Mouse (Mus musculus) urinary bladder, postnatal 10 days (tissue): ENCODE data around the gene Asf1b.
A peak's percentile ranks its signal among the peaks of the same experiment; 100 is the strongest.
"Not testable (repeated sequence)": the region's sequence is repeated elsewhere in the genome, so short reads cannot be mapped to it uniquely, and the experiment has no call there.

Source experiments
- DNase-seq: peaks from one replicate; pipeline ENCODE4 v3.0.0; 2022; ENCODE audit warnings: low spot score

Asf1b gene

GRCm38 (mm10) chr8:83996567-83997505, 41.5 kb downstream of the Asf1b start:
- peak; percentile 66 for DNase-seq

- DNase-seq = no peak
These were observed 42.3 kb downstream of the Asf1b start, which contains the start of gene Samd1 for GRCm38 (mm10) chr8:83997511-83998141. Gene Samd1 (plus strand): TSS chr8:83997672.

DNA sequence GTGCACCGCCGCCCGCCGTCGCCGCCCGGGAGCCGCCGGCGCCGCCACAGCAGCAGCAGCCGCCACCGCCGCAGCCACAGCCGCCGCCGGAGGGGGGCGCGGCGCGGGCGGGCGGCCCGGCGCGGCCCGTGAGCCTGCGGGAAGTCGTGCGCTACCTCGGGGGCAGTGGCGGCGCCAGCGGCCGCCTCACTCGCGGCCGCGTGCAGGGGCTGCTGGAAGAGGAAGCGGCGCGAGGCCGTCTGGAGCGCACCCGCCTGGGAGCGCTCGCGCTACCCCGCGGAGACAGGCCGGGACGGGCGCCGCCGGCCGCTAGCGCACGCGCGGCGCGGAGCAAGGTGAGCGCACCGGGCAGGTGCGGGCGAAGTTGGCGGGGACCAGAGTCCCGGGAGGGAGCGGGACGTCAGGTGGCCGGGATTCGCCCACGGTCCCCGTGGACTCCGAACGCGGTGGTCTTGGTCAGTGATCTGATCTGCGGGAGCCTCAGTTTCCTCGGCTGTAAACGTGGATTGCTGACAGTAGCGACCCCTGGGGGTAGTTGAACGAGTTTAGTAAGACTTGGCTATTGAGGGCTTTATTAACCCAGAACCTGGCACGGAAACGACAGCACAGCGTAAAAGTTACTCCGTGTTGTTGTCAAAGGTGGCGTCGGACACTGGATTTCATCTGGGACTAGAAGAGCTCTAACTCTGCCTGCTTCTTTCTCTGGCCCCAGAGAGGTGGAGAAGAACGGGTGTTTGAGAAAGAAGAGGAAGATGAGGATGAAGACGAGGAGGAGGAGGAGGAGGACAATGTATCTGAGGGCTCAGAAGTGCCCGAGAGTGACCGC, 43.1 kb downstream of the Asf1b start:
- no peak for DNase-seq

- no peak for DNase-seq
These were observed 43.9 kb downstream of the Asf1b start for GRCm38 (mm10) chr8:83999057-83999705.

DNA sequence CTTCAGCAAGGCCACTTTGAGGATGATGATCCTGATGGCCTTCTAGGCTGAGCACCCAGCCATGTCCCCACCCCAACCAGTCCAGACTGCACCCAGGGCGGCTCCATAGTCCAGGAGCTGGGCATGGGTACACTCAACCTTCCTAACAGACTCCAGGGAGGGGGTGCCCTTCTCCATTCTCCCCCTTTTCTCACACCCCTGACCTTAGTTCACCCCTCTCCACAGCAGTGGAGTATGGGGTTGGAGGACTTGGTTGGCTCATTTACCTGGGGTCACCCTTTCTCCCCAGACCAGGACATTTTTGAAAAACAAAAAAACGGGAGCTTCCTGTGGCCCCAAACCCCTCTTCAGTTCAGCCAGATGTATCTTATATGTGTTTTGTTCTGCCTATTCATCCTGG, 44.5 kb downstream of the Asf1b start:
- no peak for DNase-seq

GRCm38 (mm10) chr8:84001281-84002000, 46.1 kb downstream of the Asf1b start, which contains the start of gene 1700067K01Rik:
Gene 1700067K01Rik (plus strand): TSS chr8:84001502.
- DNase-seq = no peak

DNA sequence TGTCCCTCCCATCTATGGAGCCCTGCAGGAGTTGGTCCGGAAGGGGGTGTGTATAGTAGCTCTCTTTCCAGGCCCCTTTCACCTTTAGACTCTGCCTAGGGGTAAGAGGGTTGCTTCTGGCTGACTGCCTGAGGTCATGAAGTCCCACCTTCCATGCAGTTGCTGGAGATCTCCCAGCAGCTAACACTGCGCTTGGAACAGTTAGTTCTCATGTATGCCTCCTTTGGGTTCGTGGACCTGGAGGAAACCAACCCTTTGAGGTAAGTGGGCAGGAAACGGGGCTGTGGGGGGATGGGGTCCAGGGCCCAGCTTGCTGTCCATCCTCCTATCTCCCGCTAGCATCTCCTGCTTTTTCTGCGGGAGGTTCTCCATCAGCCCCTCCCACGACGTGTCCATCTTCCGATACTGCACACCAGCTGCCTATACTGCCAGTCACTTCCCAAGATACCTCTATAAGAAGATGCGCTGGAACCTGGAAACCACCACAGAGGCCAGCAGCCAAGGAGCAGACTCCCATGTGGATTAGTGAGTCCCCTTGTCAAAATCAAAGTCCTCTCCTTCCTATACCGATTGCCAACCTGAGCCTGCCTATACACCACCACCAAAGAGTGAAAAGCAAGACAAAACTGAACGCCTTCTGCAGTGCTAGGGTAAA, 47.8 kb downstream of the Asf1b start:
- no peak for DNase-seq

- no peak for DNase-seq
These were observed 48.4 kb downstream of the Asf1b start for GRCm38 (mm10) chr8:84003612-84004246.

- peak; percentile 67 for DNase-seq
These were observed 49.4 kb downstream of the Asf1b start for GRCm38 (mm10) chr8:84004533-84005201.

- not testable (repeated sequence) for DNase-seq
These were observed 50.2 kb downstream of the Asf1b start for GRCm38 (mm10) chr8:84005502-84005901.

DNA sequence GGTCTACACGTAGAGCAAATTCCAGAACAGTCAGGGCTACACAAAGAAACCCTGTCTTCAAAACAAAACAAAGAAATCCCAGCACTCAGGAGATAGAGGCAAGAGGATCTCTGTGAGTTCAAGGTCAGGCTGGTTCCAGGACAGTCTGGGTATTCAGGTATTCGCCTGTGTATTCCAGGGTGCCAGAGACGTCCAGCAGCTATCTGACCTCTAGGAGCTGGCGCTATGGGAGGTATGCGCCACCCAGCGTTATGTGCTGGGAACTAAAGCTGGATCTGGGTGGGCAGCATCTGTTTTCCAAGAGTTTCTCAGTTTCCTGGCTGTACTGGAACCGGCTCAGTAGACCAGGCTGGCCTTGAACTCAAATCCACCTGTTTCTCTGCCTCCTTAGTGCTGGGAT, 53.1 kb downstream of the Asf1b start:
- DNase-seq = no peak

DNA sequence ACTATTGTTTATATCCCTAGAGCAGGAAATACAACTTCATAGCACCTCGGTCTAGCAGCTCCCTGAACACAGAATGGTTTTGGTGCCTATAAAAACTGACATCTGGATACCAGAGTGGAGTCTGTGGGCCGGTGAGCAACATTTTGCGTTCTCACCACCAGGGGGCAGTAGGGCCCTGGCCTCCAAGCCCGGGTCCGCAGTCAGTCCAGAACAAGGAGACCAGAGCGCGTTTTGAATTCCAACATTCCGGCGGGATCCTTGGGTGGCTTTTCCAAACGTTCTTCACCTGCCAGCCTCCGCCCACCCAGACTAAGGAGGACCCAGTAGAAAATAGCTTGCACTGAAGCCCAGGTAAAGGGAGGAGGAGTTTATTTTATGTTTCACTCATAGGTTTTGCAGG, 54.6 kb downstream of the Asf1b start:
- DNase-seq = peak; percentile 67

DNA sequence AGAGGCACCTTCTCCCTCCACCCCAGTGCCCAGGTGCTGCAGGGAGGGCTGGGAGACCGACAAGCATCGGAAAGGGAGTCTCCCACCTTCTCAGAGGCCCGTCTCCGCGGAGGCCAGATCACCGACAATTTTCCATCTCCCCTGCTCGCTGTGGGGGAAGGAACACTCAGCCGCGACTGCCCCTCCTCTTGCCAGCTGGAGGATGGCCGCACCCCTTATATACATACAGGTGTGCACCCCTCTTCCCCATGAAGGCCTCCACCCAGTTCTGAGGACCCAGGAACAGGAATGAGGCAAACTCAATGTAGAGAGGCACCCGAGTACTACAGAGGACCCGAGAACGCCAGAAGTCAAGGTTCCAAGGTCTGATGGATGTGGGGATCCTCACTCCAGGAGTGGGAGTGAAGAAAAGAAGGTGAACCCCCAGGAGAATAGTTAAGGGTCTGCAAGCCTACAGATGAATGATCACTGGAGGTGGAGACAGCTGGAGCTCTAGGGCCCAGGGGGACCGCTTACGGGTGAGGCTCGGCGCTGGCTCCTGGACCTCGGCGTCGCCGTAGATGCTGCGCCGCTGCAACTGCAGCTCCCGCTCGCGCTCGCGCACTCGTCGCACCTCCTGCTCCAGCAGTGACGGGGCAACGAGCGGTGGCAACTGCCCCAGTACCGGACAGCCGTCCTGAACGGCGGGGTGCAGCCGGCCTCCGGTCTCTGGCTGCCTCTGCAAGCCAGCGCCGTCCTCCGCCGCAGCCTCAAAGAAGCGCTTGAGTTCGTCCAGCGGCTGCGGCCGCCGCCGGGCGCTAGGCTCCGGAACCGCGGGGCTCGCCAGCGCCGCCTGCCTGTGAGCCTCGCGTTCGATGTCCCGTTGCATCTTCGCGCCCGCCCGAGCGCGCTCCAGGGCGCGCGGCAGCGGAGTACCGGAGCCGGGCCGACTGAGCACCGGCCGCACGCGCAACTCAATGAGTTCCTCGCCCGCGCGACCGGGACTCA, 55.6 kb downstream of the Asf1b start:
- DNase-seq = no peak

GRCm38 (mm10) chr8:84011705-84012498, 56.6 kb downstream of the Asf1b start, which contains the start of gene 2210011C24Rik:
Gene 2210011C24Rik (minus strand): TSS chr8:84012171.
- no peak for DNase-seq

DNA sequence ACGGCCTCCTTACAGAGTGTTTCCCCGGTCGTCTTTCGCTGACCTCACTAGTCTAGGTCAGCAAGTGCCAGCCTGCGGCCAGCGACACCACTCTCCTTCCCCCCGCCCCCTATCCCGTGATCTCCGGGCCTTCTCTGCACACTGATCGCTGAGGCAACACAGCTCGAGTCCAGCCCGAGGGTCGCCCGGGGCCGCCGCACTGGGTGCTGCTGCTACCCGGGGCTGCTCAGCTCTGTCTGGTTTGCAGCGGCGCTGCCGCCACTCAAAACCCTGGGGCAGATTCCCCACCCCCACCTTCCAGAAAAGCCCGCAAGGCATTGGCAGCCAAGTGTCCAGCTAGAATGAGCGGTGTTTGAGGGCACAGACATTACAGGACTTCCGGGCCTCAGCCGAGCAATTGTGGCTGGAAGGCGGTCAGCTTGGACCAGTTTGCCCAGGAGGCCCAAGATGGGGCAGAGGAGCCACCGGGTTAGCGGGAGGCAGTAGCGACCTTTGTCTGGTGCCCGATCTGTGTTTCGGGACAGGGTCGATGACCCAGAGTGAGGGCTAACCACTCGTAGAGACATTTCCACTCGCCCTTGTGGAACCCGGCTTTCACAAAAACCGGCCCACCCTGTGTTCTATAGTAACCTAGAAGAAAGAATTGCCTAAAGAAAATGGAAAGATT, 57.3 kb downstream of the Asf1b start:
- DNase-seq = no peak

- no peak for DNase-seq
These were observed 60.5 kb downstream of the Asf1b start for GRCm38 (mm10) chr8:84015833-84016232.

GRCm38 (mm10) chr8:84019738-84020137, 64.4 kb downstream of the Asf1b start:
- no peak for DNase-seq
